Mouse (Mus musculus): ENCODE data around the gene Agtrap. TPM values are rescaled to one million over a fixed set of nuclear protein-coding genes. Genes with fewer than 3 reads are reported as not detected.
"Not testable (repeated sequence)": the region's sequence is repeated elsewhere in the genome, so short reads cannot be mapped to it uniquely, and the experiment has no call there.

The Agtrap gene
- polyA plus RNA-seq, 1 experiment, result 4.6 TPM

DNA sequence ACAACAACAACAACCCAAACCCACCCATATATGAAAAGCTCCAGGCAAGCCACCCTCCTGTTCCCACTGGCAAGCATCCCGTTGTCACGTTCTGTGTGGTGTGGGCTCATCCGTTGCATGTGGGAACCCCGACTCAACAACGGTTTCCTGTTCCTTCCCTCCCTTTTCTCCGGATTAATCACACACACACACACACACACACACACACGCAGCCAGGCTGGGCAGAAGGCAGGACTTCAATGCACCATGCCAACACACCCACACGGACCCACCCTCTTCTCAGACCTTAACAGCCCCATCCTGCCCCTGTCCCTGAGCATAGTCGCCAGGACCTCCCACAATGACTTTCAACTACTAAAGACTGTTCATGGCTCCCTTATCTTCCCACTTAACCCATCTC is 32.7 kb upstream of the Agtrap start:
- DNase-seq (ENCODE audit: low read depth), result peak; percentile 64
- no peak for TF ChIP-seq POLR2A (IDR thresholded peaks at IDR 0.05; ENCODE audit: borderline replicate concordance, extremely low read depth, insufficient read depth, insufficient read length, poor library complexity, severe bottlenecking)
- TF ChIP-seq CTCF (IDR thresholded peaks at IDR 0.05; ENCODE audit: borderline replicate concordance, extremely low read depth, insufficient read depth, insufficient read length), result no peak

DNA sequence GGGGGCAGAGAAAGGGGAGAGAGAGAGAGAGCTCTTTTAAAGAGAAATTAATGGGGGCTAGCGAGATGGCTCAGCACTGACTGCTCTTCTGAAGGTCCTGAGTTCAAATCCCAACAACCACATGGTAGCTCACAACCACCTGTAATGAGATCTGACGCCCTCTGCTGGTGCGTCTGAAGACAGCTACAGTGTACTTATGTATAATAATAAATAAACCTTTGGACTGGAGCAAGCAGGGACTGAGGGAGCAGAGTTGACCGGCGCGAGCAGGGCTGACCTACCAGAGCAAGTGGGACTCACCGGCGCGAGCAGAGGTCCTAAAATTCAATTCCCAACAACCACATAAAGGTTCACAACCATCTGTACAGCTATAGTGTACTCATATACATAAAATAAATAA is 31.7 kb upstream of the Agtrap start:
- not testable (repeated sequence) for DNase-seq (ENCODE audit: low read depth)

DNA sequence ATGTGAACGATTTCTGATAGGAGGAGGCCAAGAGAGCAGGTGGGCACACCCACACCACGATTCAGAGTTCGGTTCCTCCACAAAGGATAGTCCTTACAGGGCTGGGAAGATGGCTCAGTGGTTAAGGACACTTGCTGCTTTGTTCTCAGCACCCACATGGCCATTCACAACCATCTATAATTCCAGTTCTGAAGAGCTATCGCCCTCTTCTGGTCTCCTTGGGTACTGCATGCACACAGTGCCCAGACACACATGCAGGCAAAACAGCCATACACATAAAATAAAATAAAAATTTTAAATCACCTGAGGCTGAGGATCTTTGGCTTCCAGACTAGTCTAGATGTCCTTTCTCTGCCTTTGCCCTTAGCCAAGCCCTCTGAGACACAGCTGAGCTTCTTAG is 29.6 kb upstream of the Agtrap start:
- TF ChIP-seq POLR2A (IDR thresholded peaks at IDR 0.05; ENCODE audit: borderline replicate concordance, extremely low read depth, insufficient read depth, insufficient read length, poor library complexity, severe bottlenecking) (no peak), CTCF (IDR thresholded peaks at IDR 0.05; ENCODE audit: borderline replicate concordance, extremely low read depth, insufficient read depth, insufficient read length) (peak; percentile 27; the same call in 1 of the 2 replicates)
- no peak for DNase-seq (ENCODE audit: low read depth)

DNA sequence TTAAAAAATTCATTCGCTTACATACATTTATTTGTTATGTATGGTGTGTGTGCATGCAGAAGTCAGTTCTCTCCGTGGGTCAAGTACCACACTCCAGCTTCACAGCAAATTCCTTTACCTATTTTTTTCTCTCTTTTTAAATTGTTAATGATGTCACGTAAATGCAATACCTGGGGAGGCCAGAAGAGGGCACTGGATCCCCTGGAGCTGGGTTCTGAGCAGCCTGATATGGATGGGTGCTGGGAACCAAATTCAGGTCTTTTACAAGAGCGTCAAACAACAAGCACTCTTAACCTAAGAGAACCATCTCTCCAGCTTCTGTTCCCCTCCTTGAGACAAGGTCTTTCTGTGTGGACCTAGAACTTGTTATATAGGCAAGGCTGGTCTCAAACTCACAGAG is 28.8 kb upstream of the Agtrap start:
- peak; percentile 15 for DNase-seq (ENCODE audit: low read depth)
- TF ChIP-seq CTCF (IDR thresholded peaks at IDR 0.05; ENCODE audit: borderline replicate concordance, extremely low read depth, insufficient read depth, insufficient read length), result peak; percentile 48; the same call in 1 of the 2 replicates
- no peak for TF ChIP-seq POLR2A (IDR thresholded peaks at IDR 0.05; ENCODE audit: borderline replicate concordance, extremely low read depth, insufficient read depth, insufficient read length, poor library complexity, severe bottlenecking)

DNA sequence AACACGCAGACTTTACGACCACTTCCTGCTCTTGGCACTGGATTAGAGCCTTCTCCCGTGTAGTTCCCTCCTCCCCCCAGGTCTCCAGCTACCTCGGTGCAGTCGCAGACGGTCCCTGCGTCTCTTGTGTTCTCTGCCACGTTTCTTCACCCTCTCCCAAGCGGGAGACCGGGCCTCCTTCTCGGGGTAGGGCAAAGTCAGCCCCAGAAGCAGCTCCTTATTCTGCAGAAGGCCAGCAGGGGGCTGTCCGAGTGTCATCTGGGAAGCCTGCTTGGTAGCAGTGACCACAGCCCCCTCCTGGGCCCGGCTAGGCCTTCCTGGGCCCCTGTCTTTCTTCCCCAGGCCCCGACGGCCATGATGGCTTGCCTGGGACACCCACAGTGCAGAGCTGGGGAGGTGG is 27.6 kb upstream of the Agtrap start:
- DNase-seq (ENCODE audit: low read depth), result peak; percentile 35
- peak; percentile 55 for TF ChIP-seq CTCF (IDR thresholded peaks at IDR 0.05; ENCODE audit: borderline replicate concordance, extremely low read depth, insufficient read depth, insufficient read length)
- no peak for TF ChIP-seq POLR2A (IDR thresholded peaks at IDR 0.05; ENCODE audit: borderline replicate concordance, extremely low read depth, insufficient read depth, insufficient read length, poor library complexity, severe bottlenecking)

DNA sequence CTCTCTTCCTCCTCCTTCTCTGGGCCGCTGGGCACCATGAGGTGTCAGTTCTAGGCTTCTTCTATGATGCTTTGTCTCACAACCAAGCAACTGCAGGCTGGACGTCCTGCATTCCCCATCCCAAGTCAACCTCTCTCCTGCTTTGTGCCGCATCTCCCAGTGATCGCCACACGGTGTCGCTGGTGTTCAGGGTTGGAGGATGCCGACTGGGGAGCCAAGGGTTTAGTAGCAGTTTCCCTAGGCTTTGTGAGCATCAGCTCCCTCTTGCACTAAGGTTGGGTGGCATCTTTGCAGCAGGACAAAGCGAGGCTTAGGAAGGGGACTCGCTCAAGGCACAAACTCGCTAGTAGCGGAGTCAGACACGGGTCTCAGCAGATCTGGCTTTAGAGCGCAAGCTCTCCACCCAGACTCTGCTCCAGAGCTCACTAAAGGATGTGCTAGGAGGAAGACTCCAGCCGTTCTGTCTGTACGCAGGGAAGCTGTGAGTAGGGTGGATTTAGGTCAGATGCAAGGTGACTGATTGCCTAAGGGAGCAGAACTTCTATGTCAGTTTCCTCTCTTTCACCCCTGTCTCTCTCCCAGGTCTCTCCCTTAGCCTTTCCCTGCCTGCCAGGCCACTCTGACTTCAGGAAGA is 27.0 kb upstream of the Agtrap start:
- TF ChIP-seq CTCF (IDR thresholded peaks at IDR 0.05; ENCODE audit: borderline replicate concordance, extremely low read depth, insufficient read depth, insufficient read length) (peak; percentile 97), POLR2A (IDR thresholded peaks at IDR 0.05; ENCODE audit: borderline replicate concordance, extremely low read depth, insufficient read depth, insufficient read length, poor library complexity, severe bottlenecking) (no peak)
- peak; percentile 95 for DNase-seq (ENCODE audit: low read depth)

DNA sequence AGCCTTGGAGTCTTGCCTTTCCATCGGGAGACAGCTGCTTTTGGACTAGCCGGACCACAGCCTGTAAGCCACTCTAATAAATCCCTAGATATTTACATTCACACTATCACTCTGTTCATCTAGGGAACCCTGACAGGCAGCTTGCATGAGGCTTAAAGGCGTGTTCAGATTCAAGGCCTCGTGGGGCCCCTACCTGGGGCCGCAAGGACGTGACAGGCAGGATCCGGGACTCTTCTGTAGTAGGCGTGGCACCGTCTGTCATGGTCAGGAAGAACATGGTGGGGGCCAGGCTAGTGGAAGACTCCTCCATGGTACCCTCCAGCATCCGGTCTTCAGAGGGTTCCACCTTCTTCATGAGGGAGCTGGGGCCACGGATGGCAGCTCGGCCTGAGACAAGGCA is 24.7 kb upstream of the Agtrap start:
- TF ChIP-seq CTCF (IDR thresholded peaks at IDR 0.05; ENCODE audit: borderline replicate concordance, extremely low read depth, insufficient read depth, insufficient read length) (no peak), POLR2A (IDR thresholded peaks at IDR 0.05; ENCODE audit: borderline replicate concordance, extremely low read depth, insufficient read depth, insufficient read length, poor library complexity, severe bottlenecking) (no peak)
- DNase-seq (ENCODE audit: low read depth), result no peak

DNA sequence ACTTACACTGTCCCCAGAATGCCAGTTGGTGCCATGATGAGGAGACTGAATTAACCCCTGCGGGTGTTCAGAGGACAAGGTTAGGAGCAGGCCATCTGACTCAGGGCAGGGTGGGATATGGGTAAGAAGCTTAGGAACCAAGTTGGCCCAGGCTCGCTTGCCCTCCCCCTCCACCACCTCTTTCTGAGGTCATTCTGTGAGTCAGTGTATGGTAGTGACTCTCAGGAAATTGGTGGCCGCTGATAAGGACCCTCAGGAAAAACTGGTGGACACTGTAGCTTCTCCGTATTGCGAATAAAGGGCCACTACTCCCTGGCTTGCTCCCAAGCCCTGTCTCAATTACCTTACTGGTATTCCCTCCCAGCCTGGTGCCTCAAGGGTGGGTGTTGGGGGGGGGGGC is 21.4 kb upstream of the Agtrap start:
- no peak for TF ChIP-seq POLR2A (IDR thresholded peaks at IDR 0.05; ENCODE audit: borderline replicate concordance, extremely low read depth, insufficient read depth, insufficient read length, poor library complexity, severe bottlenecking)
- TF ChIP-seq CTCF (IDR thresholded peaks at IDR 0.05; ENCODE audit: borderline replicate concordance, extremely low read depth, insufficient read depth, insufficient read length), result no peak

DNA sequence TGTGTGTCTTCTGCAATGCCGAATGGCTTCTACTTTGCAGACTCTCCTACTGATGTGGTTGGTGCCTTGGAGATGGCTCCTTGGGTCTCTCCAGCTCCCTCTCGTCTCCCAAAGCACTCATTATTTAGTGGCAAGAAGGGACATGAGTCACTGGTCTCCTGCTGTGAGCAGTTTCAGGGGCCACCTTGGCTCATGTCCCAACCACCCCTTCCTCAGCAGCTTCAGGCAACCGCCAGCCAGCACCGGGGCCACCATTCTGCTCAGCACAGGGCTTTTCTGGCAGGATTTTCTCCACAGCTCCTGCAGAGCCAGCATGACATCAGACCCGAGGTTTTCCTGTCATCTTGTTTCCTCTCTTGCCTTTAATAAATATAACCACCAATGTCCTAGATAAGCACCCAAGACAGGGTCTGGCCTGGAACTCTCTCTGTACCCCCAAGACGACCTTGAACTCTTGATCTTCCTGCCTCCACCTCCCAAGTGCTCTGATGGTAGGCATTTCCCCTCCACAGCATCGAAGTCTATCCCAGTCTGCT is 20.8 kb upstream of the Agtrap start:
- no peak for DNase-seq (ENCODE audit: low read depth)

More for the DNA sequence above, 21.4 kb upstream of the Agtrap start:
- no peak for DNase-seq (ENCODE audit: low read depth)

DNA sequence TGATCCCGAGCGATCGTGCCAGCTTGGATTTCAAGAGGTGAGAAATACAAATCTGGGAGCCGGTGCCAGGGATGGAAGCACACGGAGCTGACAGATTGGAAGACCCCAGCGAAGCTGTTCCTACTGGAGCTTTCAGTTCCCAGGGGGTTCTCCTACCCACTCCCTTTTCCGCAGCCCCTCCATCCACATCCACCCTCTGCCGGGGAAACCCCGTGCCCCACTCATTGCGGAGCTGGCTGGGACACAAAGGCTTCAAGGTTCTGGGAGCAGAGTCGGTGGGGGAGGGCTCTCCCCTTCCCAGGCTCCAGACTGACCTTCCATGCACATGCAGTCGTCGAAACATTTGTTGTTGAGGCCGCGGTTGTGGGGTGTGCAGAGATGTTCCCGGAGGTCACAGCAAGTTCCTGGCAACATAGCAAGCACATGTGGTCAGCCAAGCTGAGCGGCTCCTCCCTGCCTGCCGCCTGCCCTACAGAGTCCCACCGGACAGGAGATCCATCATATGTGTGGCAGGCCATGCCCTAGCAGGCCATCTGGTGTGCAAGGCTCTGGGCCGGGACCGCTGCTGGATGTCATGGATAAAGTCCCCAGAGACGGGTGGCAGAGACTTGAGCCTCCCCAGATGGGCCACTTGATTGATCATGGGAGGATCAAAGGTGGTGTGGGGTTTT is 19.9 kb upstream of the Agtrap start:
- DNase-seq (ENCODE audit: low read depth), result peak; percentile 83
- no peak for TF ChIP-seq CTCF (IDR thresholded peaks at IDR 0.05; ENCODE audit: borderline replicate concordance, extremely low read depth, insufficient read depth, insufficient read length)
- TF ChIP-seq POLR2A (IDR thresholded peaks at IDR 0.05; ENCODE audit: borderline replicate concordance, extremely low read depth, insufficient read depth, insufficient read length, poor library complexity, severe bottlenecking), result no peak

More for the DNA sequence above, 20.8 kb upstream of the Agtrap start:
- TF ChIP-seq POLR2A (IDR thresholded peaks at IDR 0.05; ENCODE audit: borderline replicate concordance, extremely low read depth, insufficient read depth, insufficient read length, poor library complexity, severe bottlenecking), result no peak
- TF ChIP-seq CTCF (IDR thresholded peaks at IDR 0.05; ENCODE audit: borderline replicate concordance, extremely low read depth, insufficient read depth, insufficient read length), result no peak

DNA sequence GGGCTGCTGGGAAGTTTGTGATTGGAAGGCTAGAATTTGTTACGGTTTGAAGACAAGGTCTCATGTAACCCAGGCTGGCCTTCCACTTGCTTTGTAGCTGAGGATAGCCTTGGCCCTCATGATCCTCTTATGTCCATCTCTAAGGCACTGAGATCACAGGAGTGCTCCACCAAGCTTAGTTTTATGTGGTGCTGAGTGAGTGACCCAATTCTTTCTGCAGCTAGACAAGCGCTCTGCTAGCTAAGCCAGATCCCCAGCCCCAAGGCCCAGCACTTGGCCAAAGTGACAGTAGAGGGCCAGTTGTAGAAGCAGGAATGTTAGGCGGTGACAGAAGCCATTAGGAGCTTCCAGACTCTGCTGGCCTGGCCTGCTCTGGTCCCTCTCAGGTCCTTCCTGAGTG is 16.3 kb upstream of the Agtrap start:
- no peak for TF ChIP-seq POLR2A (IDR thresholded peaks at IDR 0.05; ENCODE audit: borderline replicate concordance, extremely low read depth, insufficient read depth, insufficient read length, poor library complexity, severe bottlenecking)
- no peak for TF ChIP-seq CTCF (IDR thresholded peaks at IDR 0.05; ENCODE audit: borderline replicate concordance, extremely low read depth, insufficient read depth, insufficient read length)
- DNase-seq (ENCODE audit: low read depth), result no peak

Measured in brain, embryonic 14.5 days (tissue).